Mouse (Mus musculus): ENCODE results near the gene Spata25.

- TF ChIP-seq CTCF (IDR thresholded peaks at IDR 0.05; ENCODE audit: low read depth) (no peak), EP300 (optimal IDR thresholded peaks at IDR 0.05) (no peak)
Measured at GRCm38 (mm10) chr2:164828437-164828836, at the start of gene Spata25.
